Mouse (Mus musculus): ENCODE data around the gene Capn1. TPM values are rescaled to one million over a fixed set of nuclear protein-coding genes. Genes with fewer than 3 reads are reported as not detected.

Gene Capn1
- polyA plus RNA-seq (2012; rRNA removed), result 2.5 and 3.4 TPM in 2 replicates

DNA sequence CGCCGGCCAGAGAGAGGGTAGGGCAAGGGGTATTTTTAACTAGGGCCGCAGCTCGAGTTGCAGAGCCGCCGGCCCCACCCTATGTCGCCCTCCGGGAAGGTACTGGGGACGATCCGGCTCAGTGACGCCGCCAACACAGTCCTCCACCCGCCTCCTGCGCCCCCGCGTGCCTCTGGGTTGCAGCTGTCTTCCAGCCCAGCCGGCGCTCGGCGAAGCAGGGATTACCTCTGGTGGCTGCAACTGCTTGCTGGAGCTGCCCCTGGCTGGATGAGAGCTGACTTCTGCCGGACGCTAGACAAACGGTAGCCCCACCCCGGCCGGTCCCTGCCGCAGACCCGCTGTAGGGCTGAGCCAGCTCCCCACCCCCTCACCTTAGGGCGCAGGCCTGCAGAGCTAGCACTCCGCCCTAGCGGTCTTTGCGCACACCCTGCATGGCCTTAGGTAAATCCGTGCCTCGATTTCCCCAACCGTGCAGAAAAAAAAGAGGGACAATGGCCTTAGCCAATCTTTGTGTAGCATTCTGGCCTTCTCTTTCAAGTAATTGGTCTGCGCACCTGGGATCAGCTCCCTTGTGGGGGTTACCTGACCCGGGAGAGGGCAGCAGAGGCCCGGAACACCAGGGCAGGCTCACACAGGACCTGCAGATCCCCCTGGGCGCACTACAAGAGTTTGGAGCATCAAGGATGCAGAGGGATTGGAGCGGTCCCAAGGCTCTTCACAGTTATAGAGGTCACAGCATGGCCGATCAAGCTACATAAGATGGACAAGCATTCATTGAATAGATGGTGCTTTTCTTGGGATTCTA, at the start of gene Capn1:
Capn1 (minus strand) TSS at position 387 of the 805 bp plus-strand sequence.
- H3K27me3 ChIP-seq (ENCODE audit: control insufficient read depth, insufficient read depth, low read length), result no peaks in the 10 kb centered on the region
- peaks cover 4% of the 10 kb centered on the region; the same call in 1 of the 2 replicates for H3K4me1 ChIP-seq (ENCODE audit: control insufficient read depth, insufficient read depth, low read length)
- H3K27ac ChIP-seq (ENCODE audit: control insufficient read depth, insufficient read depth, low read depth, low read length), result no peak within 1 kb of the TSS
- H3K4me3 ChIP-seq (ENCODE audit: control insufficient read depth, low read depth, low read length), result peak within 1 kb of the TSS; percentile 65
- TF ChIP-seq POLR2A (IDR thresholded peaks at IDR 0.05; ENCODE audit: control insufficient read depth, low read depth, low read length), result no peak
- TF ChIP-seq CTCF (IDR thresholded peaks at IDR 0.05; ENCODE audit: control insufficient read depth, insufficient read depth, insufficient replicate concordance, low read depth, low read length), result no peak
- H3K36me3 ChIP-seq (ENCODE audit: control insufficient read depth, insufficient read depth, low read length), result no peaks in the 10 kb centered on the region

DNA sequence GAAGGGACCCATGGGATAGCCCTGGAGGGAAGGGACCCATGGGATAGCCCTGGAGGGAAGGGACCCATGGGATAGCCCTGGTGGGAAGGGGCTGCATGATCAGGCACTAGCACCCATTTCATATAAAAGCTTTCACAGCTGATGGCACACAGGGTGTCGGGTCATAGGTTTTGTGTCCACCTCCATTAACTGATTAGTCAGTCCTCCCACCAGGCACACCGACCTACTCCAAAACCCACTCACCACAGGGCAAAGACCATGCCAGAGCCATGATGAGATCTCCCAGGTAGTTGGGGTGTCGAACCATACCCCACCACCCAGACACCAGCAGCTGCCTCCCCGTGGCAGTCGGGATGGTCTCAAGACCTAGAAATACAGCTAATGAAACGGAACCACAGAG, 47.4 kb upstream of the Capn1 start:
- Histone ChIP-seq H3K36me3 (ENCODE audit: control insufficient read depth, insufficient read depth, low read length) (no peaks in the 10 kb centered on the region), H3K27me3 (ENCODE audit: control insufficient read depth, insufficient read depth, low read length) (no peaks in the 10 kb centered on the region), H3K4me1 (ENCODE audit: control insufficient read depth, insufficient read depth, low read length) (peaks cover 24% of the 10 kb centered on the region), H3K4me3 (ENCODE audit: control insufficient read depth, low read depth, low read length) (peak overlapping the region; percentile 94), H3K27ac (ENCODE audit: control insufficient read depth, insufficient read depth, low read depth, low read length) (no peak overlapping the region)
- TF ChIP-seq POLR2A (IDR thresholded peaks at IDR 0.05; ENCODE audit: control insufficient read depth, low read depth, low read length) (no peak), CTCF (IDR thresholded peaks at IDR 0.05; ENCODE audit: control insufficient read depth, insufficient read depth, insufficient replicate concordance, low read depth, low read length) (no peak)

DNA sequence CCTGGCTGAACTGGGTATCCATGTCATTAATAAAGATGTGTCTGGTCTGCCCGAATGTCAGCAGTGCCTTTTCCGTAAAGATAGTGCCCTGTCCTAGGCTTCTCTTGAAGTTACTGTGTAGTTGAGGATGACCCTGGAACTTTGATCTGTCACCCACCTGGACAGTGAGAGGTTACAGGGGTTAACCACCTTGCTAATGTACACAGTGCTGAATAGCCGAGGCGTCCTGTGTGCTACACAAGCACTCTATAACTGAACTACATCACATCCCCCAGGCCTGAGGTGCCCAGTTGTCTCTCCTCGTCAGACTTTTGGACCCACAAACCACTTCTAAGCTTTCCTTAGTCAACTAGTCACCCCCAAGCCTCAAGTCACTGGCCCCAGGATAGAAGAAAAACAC, 46.7 kb upstream of the Capn1 start:
- Histone ChIP-seq H3K4me3 (ENCODE audit: control insufficient read depth, low read depth, low read length) (peak overlapping the region; percentile 94), H3K4me1 (ENCODE audit: control insufficient read depth, insufficient read depth, low read length) (peaks cover 18% of the 10 kb centered on the region), H3K36me3 (ENCODE audit: control insufficient read depth, insufficient read depth, low read length) (no peaks in the 10 kb centered on the region), H3K27me3 (ENCODE audit: control insufficient read depth, insufficient read depth, low read length) (no peaks in the 10 kb centered on the region), H3K27ac (ENCODE audit: control insufficient read depth, insufficient read depth, low read depth, low read length) (peak overlapping the region; percentile 95)
- TF ChIP-seq CTCF (IDR thresholded peaks at IDR 0.05; ENCODE audit: control insufficient read depth, insufficient read depth, insufficient replicate concordance, low read depth, low read length) (no peak), POLR2A (IDR thresholded peaks at IDR 0.05; ENCODE audit: control insufficient read depth, low read depth, low read length) (no peak; the same call in 1 of the 2 replicates)

DNA sequence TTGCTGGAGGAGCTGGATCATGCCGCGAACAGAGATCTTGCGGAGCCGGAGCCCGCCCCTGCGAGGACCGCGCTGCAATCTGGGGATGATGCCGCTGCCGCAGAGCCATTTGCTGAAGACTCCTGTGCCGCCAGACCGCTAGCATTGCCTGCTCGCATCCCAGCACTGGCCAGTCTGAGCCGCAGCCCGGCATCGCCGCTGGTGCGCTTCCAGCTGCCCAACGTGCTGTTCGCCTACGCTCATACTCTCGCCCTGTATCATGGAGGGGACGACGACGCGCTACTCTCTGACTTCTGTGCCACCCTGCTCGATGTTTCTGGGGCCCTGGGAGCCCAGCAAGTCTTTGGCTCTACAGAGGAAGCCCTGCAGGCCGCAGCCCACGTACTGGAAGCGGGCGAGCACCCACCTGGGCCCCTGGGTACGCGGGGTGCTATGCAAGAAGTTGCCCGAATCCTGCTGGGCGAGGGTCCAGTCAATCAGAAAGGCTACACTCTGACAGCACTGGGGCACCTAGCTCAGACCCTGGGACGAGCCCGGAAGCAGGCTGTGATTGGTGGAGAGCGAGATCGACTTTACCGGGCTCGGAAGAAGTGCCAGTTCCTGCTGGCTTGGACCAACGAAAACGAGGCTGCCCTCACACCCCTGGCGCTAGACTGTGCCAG, 46.1 kb upstream of the Capn1 start:
- peaks cover 15% of the 10 kb centered on the region for H3K4me1 ChIP-seq (ENCODE audit: control insufficient read depth, insufficient read depth, low read length)

DNA sequence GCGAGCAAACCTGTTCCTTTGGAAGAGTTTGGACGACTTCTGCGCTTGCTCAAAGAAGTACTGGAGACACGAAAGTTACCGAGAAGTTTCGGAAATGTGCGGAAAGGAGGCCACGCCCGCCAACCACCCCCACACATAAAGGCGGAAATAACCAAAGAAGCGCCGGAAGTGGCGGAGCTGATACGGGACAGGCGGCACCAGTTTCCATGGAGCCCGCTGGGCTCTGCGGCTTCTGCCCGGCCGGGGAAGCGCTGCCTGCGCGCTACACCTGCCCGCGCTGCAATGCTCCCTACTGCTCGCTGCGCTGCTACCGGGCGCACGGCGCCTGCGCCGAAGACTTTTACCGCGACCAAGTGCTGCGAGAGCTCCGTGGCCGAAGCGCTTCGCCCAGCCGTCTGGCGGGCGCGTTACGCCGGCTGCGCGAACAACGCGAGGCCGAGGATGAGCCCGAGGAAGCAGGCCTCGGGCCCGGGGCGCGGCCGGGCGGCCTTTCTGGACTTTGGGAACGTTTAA, 45.4 kb upstream of the Capn1 start, which contains the start of gene Znhit2:
Znhit2 (plus strand) TSS at position 172 of the 513 bp plus-strand sequence.
- Histone ChIP-seq H3K4me3 (ENCODE audit: control insufficient read depth, low read depth, low read length) (peak within 1 kb of the TSS; percentile 94), H3K36me3 (ENCODE audit: control insufficient read depth, insufficient read depth, low read length) (no peaks in the 10 kb centered on the region), H3K4me1 (ENCODE audit: control insufficient read depth, insufficient read depth, low read length) (peaks cover 9% of the 10 kb centered on the region), H3K27me3 (ENCODE audit: control insufficient read depth, insufficient read depth, low read length) (no peaks in the 10 kb centered on the region), H3K27ac (ENCODE audit: control insufficient read depth, insufficient read depth, low read depth, low read length) (peak within 1 kb of the TSS; percentile 95)
- TF ChIP-seq POLR2A (IDR thresholded peaks at IDR 0.05; ENCODE audit: control insufficient read depth, low read depth, low read length) (peak; percentile 84), CTCF (IDR thresholded peaks at IDR 0.05; ENCODE audit: control insufficient read depth, insufficient read depth, insufficient replicate concordance, low read depth, low read length) (no peak)

More for the DNA sequence above, 46.1 kb upstream of the Capn1 start:
- Histone ChIP-seq H3K27ac (ENCODE audit: control insufficient read depth, insufficient read depth, low read depth, low read length) (peak overlapping the region; percentile 95), H3K36me3 (ENCODE audit: control insufficient read depth, insufficient read depth, low read length) (no peaks in the 10 kb centered on the region), H3K4me3 (ENCODE audit: control insufficient read depth, low read depth, low read length) (peak overlapping the region; percentile 94), H3K27me3 (ENCODE audit: control insufficient read depth, insufficient read depth, low read length) (no peaks in the 10 kb centered on the region)
- TF ChIP-seq POLR2A (IDR thresholded peaks at IDR 0.05; ENCODE audit: control insufficient read depth, low read depth, low read length) (no peak), CTCF (IDR thresholded peaks at IDR 0.05; ENCODE audit: control insufficient read depth, insufficient read depth, insufficient replicate concordance, low read depth, low read length) (no peak)

DNA sequence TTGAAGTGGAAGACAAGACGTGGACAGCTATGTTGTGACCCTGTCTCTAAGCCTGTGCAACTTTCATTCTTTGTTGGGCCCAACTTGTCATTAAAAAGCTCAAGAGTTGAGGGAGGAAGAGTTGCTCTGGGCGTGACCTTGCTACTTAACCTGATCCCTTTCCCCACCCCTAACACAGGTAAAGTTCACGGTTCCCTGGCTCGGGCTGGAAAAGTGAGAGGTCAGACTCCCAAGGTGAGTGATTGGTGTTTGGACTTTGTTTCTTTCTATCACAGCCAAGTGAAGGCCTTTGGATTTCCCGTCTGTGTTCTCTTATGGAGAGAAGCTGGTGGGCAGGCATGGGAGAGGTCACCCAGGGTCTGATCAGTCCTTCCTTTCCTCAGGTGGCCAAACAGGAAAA, 43.3 kb upstream of the Capn1 start:
- TF ChIP-seq CTCF (IDR thresholded peaks at IDR 0.05; ENCODE audit: control insufficient read depth, insufficient read depth, insufficient replicate concordance, low read depth, low read length), result no peak
- no peak for TF ChIP-seq POLR2A (IDR thresholded peaks at IDR 0.05; ENCODE audit: control insufficient read depth, low read depth, low read length)
- Histone ChIP-seq H3K27me3 (ENCODE audit: control insufficient read depth, insufficient read depth, low read length) (no peaks in the 10 kb centered on the region), H3K36me3 (ENCODE audit: control insufficient read depth, insufficient read depth, low read length) (no peaks in the 10 kb centered on the region), H3K4me3 (ENCODE audit: control insufficient read depth, low read depth, low read length) (peak overlapping the region; percentile 99), H3K4me1 (ENCODE audit: control insufficient read depth, insufficient read depth, low read length) (peaks cover 9% of the 10 kb centered on the region), H3K27ac (ENCODE audit: control insufficient read depth, insufficient read depth, low read depth, low read length) (0 out of 2 replicates have a peak overlapping the region, but pooled peaks have one; percentile 7)

DNA sequence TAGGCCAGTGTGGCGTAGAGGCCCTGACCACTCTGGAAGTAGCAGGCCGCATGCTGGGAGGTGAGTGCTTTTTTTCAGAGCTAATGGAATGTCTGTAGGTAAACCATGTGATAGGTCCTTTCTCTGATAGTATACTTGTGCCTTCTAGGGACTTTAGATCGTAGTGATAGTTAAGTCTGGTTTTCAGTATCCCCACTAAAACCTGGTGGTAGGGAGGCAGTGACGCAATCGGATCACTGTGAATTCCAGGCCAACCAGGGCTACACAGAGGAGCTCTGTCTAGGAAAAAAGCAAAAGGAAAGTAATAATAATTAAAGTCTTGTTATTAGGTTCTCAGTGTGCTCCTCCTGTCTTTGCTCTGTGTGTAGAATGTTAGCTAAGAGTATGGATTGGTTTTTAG, 42.8 kb upstream of the Capn1 start:
- TF ChIP-seq CTCF (IDR thresholded peaks at IDR 0.05; ENCODE audit: control insufficient read depth, insufficient read depth, insufficient replicate concordance, low read depth, low read length) (no peak), POLR2A (IDR thresholded peaks at IDR 0.05; ENCODE audit: control insufficient read depth, low read depth, low read length) (no peak)
- H3K27ac ChIP-seq (ENCODE audit: control insufficient read depth, insufficient read depth, low read depth, low read length), result peak overlapping the region; percentile 97
- H3K27me3 ChIP-seq (ENCODE audit: control insufficient read depth, insufficient read depth, low read length), result no peaks in the 10 kb centered on the region
- H3K4me1 ChIP-seq (ENCODE audit: control insufficient read depth, insufficient read depth, low read length), result peaks cover 9% of the 10 kb centered on the region
- no peaks in the 10 kb centered on the region for H3K36me3 ChIP-seq (ENCODE audit: control insufficient read depth, insufficient read depth, low read length)
- peak overlapping the region; percentile 99 for H3K4me3 ChIP-seq (ENCODE audit: control insufficient read depth, low read depth, low read length)

Data from testis, adult 2 months (tissue).